Mouse (Mus musculus): ENCODE data around the gene Zmiz2.

DNA sequence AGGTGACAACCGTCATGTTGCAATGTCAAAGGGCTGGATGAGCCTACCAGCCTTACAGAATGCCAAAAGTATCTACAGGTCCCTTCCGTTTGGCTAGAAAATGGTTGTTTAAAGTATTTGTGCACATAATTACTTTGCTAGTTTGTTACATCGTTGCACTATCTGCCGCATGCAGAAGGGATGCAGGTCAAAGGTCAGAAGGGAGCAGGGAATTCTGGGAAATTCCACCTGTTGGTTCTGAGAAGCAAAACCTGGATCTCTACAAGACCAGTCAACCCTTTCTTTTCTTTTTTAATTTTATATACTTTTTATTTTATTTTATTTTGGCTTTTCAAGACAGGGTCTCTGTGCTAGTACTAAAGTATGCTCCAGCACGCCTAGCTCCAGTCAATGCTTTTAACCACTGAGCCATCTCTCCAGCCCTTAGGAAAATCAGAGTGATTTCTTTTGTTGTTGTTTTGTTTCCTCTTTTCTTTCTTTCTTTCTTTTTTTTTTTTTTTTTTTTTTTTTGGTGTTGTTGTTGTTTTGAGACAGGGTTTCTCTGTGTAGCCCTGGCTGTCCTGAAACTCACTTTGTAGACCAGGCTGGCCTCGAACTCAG is 648 bp upstream of the Zmiz2 start:
- TF ChIP-seq GATA1 (IDR thresholded peaks at IDR 0.05; ENCODE audit: borderline replicate concordance, low read length) (no peak), FLI1 (IDR thresholded peaks at IDR 0.05; ENCODE audit: low read length) (no peak)

Data from megakaryocyte, embryonic 14.5 days (primary cell).